Mouse (Mus musculus) ES-E14 (cell line): ENCODE results near the gene Hdhd5. TPM values are rescaled to one million over a fixed set of nuclear protein-coding genes. Genes with fewer than 3 reads are reported as not detected.
A peak's percentile ranks its signal among the peaks of the same experiment; 100 is the strongest.

Experiments used
- DNase-seq: peaks from one replicate; pipeline ENCODE4 v3.0.0-alpha.2; 2013; ENCODE audit warnings: low read depth, low spot score
- H3K27ac ChIP-seq: 2 replicates; pipeline ENCODE4 v1.5.1; 2012; ENCODE audit warnings: low read depth, mild to moderate bottlenecking, low read length, moderate library complexity, mixed read lengths; ENCODE audit not compliant: poor library complexity, insufficient read depth, severe bottlenecking
- H3K36me3 ChIP-seq: 2 replicates; pipeline ENCODE4 v1.6.1; 2012; ENCODE audit warnings: mild to moderate bottlenecking, low read length, moderate library complexity, mixed read lengths; ENCODE audit not compliant: control insufficient read depth, poor library complexity, insufficient read depth, severe bottlenecking
- H3K4me1 ChIP-seq, 2 experiments: fragments of 150-350 bp in 1 of 2; sonication (generic) in 1 of 2; 2 replicates each; pipeline ENCODE4 v1.6.1; 2012; ENCODE audit warnings: low read length in 2 of 2, mild to moderate bottlenecking in 1 of 2, mixed read lengths in 1 of 2; ENCODE audit not compliant: control insufficient read depth in 2 of 2, insufficient read depth in 2 of 2, poor library complexity in 1 of 2
- H3K4me3 ChIP-seq, 2 experiments: fragments of 150-350 bp in 1 of 2; sonication (generic) in 1 of 2; 2 replicates each; pipeline ENCODE4 v1.5.1; 2012; ENCODE audit warnings: low read length in 2 of 2, low read depth in 1 of 2, mild to moderate bottlenecking in 1 of 2, mixed read lengths in 1 of 2; ENCODE audit not compliant: insufficient read depth in 1 of 2, poor library complexity in 1 of 2, severe bottlenecking in 1 of 2
- H3K9ac ChIP-seq: 2 replicates; pipeline ENCODE4 v1.6.1; 2012; ENCODE audit warnings: low read depth, mild to moderate bottlenecking, low read length, mixed read lengths; ENCODE audit not compliant: poor library complexity, insufficient read depth, severe bottlenecking
- H3K9me3 ChIP-seq: fragments of 150-350 bp; sonication (generic); 2 replicates; pipeline ENCODE4 v1.6.1; 2012; ENCODE audit warnings: low read depth, mild to moderate bottlenecking, low read length; ENCODE audit not compliant: control insufficient read depth, insufficient read depth
- CHD2 ChIP-seq: IDR thresholded peaks from 2 replicates; pipeline ENCODE4 v1.6.1; 2014; ENCODE audit warnings: mild to moderate bottlenecking, low read depth, low read length, inconsistent platforms
- HCFC1 ChIP-seq: IDR thresholded peaks from 2 replicates; pipeline ENCODE4 v1.6.1; 2012; ENCODE audit warnings: low read length, inconsistent platforms, borderline replicate concordance; ENCODE audit not compliant: insufficient read depth
- MAFK ChIP-seq: IDR thresholded peaks from 2 replicates; pipeline ENCODE4 v1.6.1; 2014; ENCODE audit warnings: mild to moderate bottlenecking, low read depth, low read length, inconsistent platforms; ENCODE audit not compliant: insufficient read depth
- ZC3H11A ChIP-seq: IDR thresholded peaks from 2 replicates; pipeline ENCODE4 v1.6.1; 2012; ENCODE audit warnings: low read depth, mild to moderate bottlenecking, inconsistent platforms, low read length, borderline replicate concordance
- ZNF384 ChIP-seq: IDR thresholded peaks from 2 replicates; pipeline ENCODE4 v1.6.1; 2012; ENCODE audit warnings: low read depth, low read length, inconsistent platforms
- in situ Hi-C, 2 experiments: fragments of 600-800 bp; cut with MboI; formaldehyde crosslinking; loops; one replicate each; pipeline ENCODE4 v1.15.1; 2025; ENCODE audit warnings: low sequenced_read_pairs in 2 of 2, inconsistent platforms in 1 of 2; ENCODE audit not compliant: unreplicated experiment in 2 of 2
- total RNA-seq: library from RNA; depleted of rRNA; stranded (reverse); fragments of 300-350 nt; gene quantifications from 2 replicates; pipeline ENCODE4 v1.2.3, GENCODE M21; 2012; rRNA removed

Hdhd5 gene
- total RNA-seq: 27.4 and 36.5 TPM in 2 replicates

DNA sequence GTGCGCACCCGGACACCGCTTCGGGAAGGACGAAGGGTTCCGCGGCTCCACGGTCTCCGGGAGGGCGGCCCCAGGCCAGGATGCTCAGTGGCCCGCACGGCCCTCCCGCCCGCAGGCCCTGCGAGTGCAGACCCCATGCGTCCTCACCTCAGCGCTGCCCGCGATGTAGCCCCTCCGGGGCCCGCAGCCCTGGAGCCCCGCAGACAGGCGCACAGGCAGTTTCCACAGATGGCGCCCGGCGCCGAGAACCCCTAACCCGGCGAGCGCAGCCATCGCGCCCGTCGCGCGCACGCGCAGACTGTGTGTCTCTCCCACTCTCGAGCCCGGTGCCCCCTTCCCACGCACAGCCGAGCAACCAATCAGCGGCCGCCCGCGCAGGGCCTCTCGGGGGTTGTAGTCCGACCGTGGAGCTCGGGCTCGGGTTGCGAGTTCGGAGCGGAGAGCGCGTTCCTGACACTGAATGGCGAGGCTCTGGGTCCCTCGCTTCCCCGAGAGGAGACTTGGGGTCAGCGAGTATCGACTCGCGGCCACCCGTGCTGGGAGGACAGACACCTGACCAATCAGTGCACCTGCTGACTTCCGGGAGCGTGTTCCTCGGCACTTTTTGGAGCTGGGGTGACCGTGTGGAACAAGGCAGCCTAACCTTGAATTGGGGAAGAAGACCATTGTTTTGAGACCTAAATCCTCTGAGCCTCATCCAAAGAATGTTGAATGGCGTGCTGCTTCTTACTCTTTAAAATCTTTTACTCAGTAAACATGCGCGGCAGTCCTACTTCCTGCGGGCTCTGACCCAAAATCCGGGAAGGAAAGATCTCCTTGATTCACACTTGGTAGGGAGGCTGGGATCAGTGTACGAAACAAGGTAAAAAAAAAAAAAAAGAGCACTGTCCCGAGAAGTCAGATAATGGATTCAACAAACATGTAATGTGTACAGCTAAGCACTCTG lies at the start of gene Hdhd5:
Gene Hdhd5, minus strand, starts transcription at position 300 of the 946 bp plus-strand sequence.
- no peaks in the 10 kb centered on the region for H3K9me3 ChIP-seq
- in situ Hi-C loops: loop anchor here in 1 of 2 experiments (10.0 kb wide), 1 partner anchor 254 kb away; no protein-coding TSS in a partner anchor
- TF ChIP-seq ZNF384: no peak
- peak; percentile 89 for TF ChIP-seq HCFC1
- peak within 1 kb of the TSS; percentile 90 for H3K9ac ChIP-seq
- peaks cover 3 to 4% of the 10 kb centered on the region in 2 experiments; a peak in 1 of 4 replicates for H3K4me1 ChIP-seq
- H3K4me3 ChIP-seq: peak within 1 kb of the TSS; percentile 88 to 90
- H3K36me3 ChIP-seq: no peaks in the 10 kb centered on the region
- peak; percentile 78 for DNase-seq
- H3K27ac ChIP-seq: no peak within 1 kb of the TSS

DNA sequence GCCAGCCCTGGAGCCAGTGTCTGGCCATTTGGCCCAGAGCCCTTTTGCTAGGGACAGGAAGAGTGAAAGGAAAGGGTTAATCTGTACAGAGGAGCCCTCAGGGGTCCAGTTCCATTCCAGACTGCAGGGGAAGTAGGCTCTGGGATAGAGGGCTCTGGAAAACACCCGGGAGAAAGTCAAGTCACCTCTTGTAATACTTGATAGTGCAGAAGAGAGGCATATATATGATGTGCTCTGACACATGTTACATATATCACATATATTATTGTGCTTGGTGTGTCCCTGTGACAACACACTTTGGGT lies 49.5 kb upstream of the Hdhd5 start:
- peak overlapping the region; percentile 47 to 61 for H3K4me3 ChIP-seq
- no peaks in the 10 kb centered on the region for H3K9me3 ChIP-seq
- no peak overlapping the region for H3K27ac ChIP-seq
- no peak overlapping the region for H3K9ac ChIP-seq
- H3K36me3 ChIP-seq: no peaks in the 10 kb centered on the region
- in situ Hi-C loops: no loop called here
- H3K4me1 ChIP-seq: peaks cover 5 to 7% of the 10 kb centered on the region in 2 experiments; a peak in 3 of 4 replicates
- TF ChIP-seq HCFC1 (no peak), ZNF384 (no peak), MAFK (no peak), CHD2 (no peak), ZC3H11A (no peak)
- DNase-seq: no peak

DNA sequence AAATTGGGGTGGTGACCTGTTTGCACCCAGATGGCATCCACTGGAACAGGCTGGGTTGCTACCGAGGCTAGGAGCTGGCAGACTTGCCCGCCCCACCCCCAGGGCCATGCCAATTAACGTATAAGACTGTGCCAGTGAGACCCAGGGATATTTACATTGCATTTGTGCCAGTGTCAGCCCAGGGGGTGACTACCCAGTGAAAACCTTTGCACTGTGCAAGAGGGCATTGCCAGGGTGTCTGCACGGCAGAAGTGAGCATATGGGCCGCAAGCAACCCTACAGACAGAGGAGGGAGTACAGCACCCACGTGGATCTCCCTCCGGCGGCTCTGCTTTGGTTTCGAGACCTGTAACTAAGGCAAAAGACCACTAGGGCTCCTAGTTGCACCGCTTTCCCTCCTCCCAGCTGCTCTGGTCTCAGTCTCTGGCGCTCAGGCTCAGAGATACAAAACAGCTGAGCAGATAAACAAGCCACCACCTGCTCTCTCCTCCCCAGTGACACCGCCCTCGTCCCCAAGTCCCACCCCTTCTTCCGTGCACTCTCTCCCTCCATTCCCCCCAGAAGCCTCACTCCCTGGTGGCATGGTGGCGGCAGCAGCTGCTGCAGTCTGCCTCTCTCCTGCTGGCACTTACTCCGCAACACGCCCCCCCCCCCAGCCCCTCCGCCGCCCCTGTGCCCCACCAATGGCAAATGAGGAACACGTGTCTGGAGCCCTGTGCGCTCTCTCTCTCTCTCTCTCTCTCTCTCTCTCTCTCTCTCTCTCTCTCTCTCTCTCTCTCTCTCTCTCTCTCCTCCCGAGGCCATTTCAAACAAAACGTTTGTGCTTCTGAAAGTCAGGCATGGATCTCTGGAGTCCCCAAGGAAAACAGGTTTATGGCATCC lies 49.0 kb upstream of the Hdhd5 start:
- peaks cover 5 to 7% of the 10 kb centered on the region in 2 experiments; a peak in 3 of 4 replicates for H3K4me1 ChIP-seq
- peak; percentile 54 for DNase-seq
- H3K4me3 ChIP-seq: peak overlapping the region; percentile 61 to 67
- no peak overlapping the region for H3K27ac ChIP-seq
- in situ Hi-C loops: no loop called here
- no peaks in the 10 kb centered on the region for H3K36me3 ChIP-seq
- H3K9me3 ChIP-seq: no peaks in the 10 kb centered on the region
- TF ChIP-seq MAFK (no peak), HCFC1 (no peak), CHD2 (no peak), ZNF384 (no peak), ZC3H11A (no peak)
- no peak overlapping the region for H3K9ac ChIP-seq

DNA sequence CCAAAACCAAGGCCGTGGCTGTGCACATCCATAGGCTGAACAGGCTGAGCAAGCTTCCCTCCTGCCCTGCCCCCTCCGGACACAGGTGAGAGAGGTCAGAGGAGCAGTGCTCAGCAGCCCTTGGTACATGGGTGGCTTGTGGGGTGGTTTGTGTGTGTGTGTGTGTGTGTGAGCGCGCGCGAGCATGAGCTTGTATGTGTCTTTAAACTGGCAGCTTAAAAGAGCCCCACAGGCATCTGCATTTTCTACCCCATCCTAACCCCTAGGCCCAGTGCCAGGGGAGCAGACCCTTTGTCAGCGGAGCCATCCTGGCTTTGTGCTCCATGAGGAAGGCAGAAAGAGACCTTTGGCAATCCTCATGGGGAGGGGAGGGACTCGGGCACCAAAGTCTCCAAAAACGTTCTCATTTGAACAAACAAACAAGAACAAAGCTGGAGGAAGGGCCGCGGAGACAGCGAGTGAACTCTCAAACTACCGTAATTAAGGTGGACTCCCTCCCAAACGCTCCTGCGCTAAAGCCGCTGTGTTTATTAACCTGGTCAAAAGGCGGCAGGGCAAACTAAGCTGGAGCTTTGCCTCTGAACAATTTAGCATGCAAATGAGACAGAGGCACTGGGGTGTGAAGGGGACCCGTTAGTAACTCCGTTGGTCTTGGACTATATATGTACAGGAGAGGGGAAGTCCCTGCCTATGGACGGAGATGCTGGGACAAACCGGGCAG lies 48.2 kb upstream of the Hdhd5 start:
- Histone ChIP-seq H3K9me3 (no peaks in the 10 kb centered on the region), H3K4me1 (peaks cover 5 to 7% of the 10 kb centered on the region in 2 experiments; a peak in 3 of 4 replicates), H3K4me3 (peak overlapping the region; percentile 61 to 67), H3K27ac (no peak overlapping the region), H3K9ac (no peak overlapping the region), H3K36me3 (no peaks in the 10 kb centered on the region)
- no peak for TF ChIP-seq MAFK
- TF ChIP-seq CHD2: no peak
- TF ChIP-seq HCFC1: no peak
- no peak for TF ChIP-seq ZC3H11A
- TF ChIP-seq ZNF384: no peak
- in situ Hi-C loops: no loop called here
- DNase-seq: no peak
